Mouse (Mus musculus) CD4-positive naive resting alpha-beta T cell, adult 57 days (primary cell): ENCODE results near the gene Tmem179. TPM values are rescaled to one million over a fixed set of nuclear protein-coding genes. Genes with fewer than 3 reads are reported as not detected.

Experiments used
- total RNA-seq: library from RNA; stranded (reverse); gene quantifications from one replicate; pipeline ENCODE4 v1.2.4, GENCODE M21; 2023

Gene Tmem179
- not detected for total RNA-seq

DNA sequence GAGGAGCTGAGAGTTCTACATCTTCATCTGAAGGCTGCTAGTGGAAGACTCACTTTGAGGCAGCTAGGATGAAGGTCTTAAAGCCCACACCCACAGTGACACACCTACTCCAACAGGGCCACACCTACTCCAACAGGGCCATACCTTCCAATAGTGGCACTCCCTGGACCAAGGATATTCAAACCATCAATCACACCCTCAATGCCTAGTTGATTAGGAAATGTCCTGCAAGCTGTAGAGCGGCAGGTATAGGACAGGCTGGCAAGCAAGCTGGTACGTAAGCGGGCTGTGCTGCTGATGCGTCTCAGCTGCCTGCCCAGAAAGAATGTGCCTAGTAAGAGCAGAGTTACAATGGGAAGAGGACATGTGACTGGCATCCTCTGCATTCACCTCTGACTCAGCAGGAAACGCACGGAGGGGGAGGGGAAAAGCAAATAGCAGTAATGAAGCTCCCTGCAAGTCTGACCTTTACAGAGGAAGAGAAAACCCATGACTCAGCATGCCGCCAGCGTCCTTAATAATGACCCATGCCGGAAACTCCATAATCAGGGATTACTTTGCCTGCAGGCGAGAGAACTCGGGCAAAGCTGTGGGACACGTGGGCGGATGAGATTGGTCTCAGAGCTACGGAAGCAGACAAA is at the start of gene Tmem179:
Gene Tmem179, minus strand, starts transcription at position 51 of the 641 bp plus-strand sequence.

DNA sequence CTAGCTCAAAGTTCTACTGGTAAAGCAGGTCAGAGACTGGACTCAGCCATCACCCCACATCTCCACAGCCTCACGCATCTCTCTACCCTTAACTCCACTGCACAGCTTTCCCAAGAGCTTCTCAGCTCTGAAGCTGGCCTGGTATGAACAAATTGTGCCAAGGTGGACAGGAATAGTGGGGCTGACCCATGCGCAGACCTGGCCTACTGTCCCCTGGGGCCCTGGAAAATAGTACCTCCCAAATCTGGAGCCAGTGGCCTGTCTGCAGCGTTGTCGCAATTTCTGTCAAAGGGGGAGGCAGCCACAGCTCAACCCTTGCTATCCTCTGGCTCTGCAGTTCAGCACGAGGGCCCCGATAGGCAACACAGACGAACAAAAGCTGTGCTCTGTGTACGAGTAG is 27.4 kb downstream of the Tmem179 start, which contains the start of gene A530016L24Rik:
Gene A530016L24Rik, plus strand, starts transcription at position 315 of the 400 bp plus-strand sequence.

Other genes starting within 250 kb of the Tmem179 start
- gene A530016L24Rik, start 27.3 kb downstream of the Tmem179 start, total RNA-seq: not detected
- gene Inf2, start 72.0 kb upstream of the Tmem179 start, total RNA-seq: 66.8 TPM
- 2.2 TPM for gene Adssl1, start 103.3 kb upstream of the Tmem179 start, total RNA-seq
- gene Siva1, start 127.9 kb upstream of the Tmem179 start, total RNA-seq: 20.5 TPM
- 95.2 TPM for gene Akt1, start 158.1 kb upstream of the Tmem179 start, total RNA-seq
- gene Zbtb42, start 162.1 kb upstream of the Tmem179 start, total RNA-seq: 7.1 TPM
- gene Cep170b, start 203.7 kb upstream of the Tmem179 start, total RNA-seq: 14.7 TPM
- gene Pld4, start 243.9 kb upstream of the Tmem179 start, total RNA-seq: 16.8 TPM